Mouse (Mus musculus) hindbrain, postnatal 0 days (tissue): ENCODE results near the gene Wfdc5. TPM values are rescaled to one million over a fixed set of nuclear protein-coding genes. Genes with fewer than 3 reads are reported as not detected.
A peak's percentile ranks its signal among the peaks of the same experiment; 100 is the strongest.

Experiments used
- ATAC-seq: fragments of 200-750 bp; cut with Nextera tagmentation; 2 replicates; pipeline ENCODE4 v1.8.0; 2017; ENCODE audit warnings: mild to moderate bottlenecking, moderate TSS enrichment, moderate library complexity
- DNase-seq: peaks from one replicate; pipeline ENCODE4 v3.0.0-alpha.2; 2015; ENCODE audit warnings: low spot score
- H3K27ac ChIP-seq: fragments of 300-500 bp; sonication (generic); 2 replicates; pipeline ENCODE4 v1.5.1; 2014; ENCODE audit warnings: mild to moderate bottlenecking
- H3K27me3 ChIP-seq: fragments of 300-500 bp; sonication (generic); 2 replicates; pipeline ENCODE4 v1.6.1; 2014; ENCODE audit warnings: low read length, mixed read lengths; ENCODE audit not compliant: insufficient read depth
- H3K36me3 ChIP-seq: fragments of 300-500 bp; sonication (generic); 2 replicates; pipeline ENCODE4 v1.6.1; 2014; ENCODE audit warnings: low read length, mixed read lengths; ENCODE audit not compliant: insufficient read depth
- H3K4me1 ChIP-seq: fragments of 300-500 bp; sonication (generic); 2 replicates; pipeline ENCODE4 v1.6.1; 2014; ENCODE audit warnings: antibody characterized with exemption, low read length, mixed read lengths; ENCODE audit not compliant: insufficient read depth
- H3K4me2 ChIP-seq: fragments of 300-500 bp; sonication (generic); 2 replicates; pipeline ENCODE4 v1.6.1; 2014; ENCODE audit warnings: low read depth, mild to moderate bottlenecking, low read length, moderate library complexity, mixed read lengths
- H3K4me3 ChIP-seq: fragments of 300-500 bp; sonication (generic); 2 replicates; pipeline ENCODE4 v1.5.1; 2014; ENCODE audit warnings: low read length
- H3K9ac ChIP-seq: fragments of 300-500 bp; sonication (generic); replicated peaks from 2 replicates; pipeline ENCODE4 v1.6.1; 2014; ENCODE audit warnings: mild to moderate bottlenecking, low read length, moderate library complexity, mixed read lengths
- H3K9me3 ChIP-seq: fragments of 300-500 bp; sonication (generic); 2 replicates; pipeline ENCODE4 v1.6.1; 2016; ENCODE audit warnings: low read length, mixed read lengths
- CTCF ChIP-seq: IDR thresholded peaks from 2 replicates; pipeline ENCODE4 v1.5.1; 2016; ENCODE audit warnings: antibody characterized with exemption, control low read depth, low read depth
- WGBS: fragments of 180-500 bp; shearing (Covaris S2); extraction: QIAGEN DNeasy Blood & Tissue Kit; methylation state at CpG from one replicate; pipeline ENCODE4 v1.1.7; 2014; 5-methylcytosine and 5-hydroxymethylcytosine counted together
- polyA plus RNA-seq: library from polyadenylated mRNA; unstranded; fragments of >200 nt; fragmentation: Nextera tagmentation; extraction: Ambion mirVana; gene quantifications from 2 replicates; pipeline ENCODE4 v1.2.1, GENCODE M21; 2015
- total RNA-seq: library from RNA; depleted of rRNA; stranded (reverse); fragments of >200 nt; gene quantifications from 2 replicates; pipeline ENCODE4 v1.2.3, GENCODE M21; 2014

Gene Wfdc5
- total and polyA plus RNA-seq, 2 experiments from 2014 or later = not detected

DNA sequence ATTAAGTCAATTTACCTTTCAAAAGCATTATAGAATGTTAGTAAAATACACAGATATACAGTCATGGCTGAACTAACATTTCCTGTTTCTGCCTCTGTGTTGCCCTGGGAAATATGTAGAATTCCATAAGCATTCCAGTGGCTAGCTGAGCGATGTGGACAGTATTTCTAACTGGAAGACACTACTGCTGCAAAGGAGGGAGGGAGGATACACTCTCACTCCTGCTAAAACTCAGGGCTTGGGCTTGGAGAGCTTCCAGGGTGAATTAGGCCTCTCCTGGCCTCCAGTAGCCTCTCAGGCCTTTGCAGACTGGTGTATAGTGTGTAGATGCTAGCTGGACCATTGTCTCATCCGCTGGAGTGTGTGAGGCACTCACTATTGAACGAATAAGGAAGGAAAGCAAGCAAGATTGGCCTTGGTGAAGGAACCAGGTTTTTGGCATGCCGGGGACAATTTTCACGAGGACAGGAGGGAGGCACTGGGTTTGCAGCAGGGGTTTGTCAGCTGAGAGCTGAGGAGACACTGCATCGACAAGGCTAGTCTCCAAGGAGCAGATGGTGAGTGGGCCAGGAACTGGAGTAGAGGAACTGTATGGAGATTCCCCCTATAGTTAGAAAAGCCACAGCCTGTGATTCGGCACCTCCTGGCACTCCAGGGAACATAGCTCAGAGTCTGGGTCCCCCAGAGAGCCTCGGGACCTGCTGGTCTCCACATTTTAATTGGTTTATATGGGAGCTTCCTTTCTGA is 7.7 kb downstream of the Wfdc5 start:
- Histone ChIP-seq H3K4me3 (no peak overlapping the region), H3K36me3 (no peaks in the 10 kb centered on the region), H3K4me2 (no peak overlapping the region), H3K9me3 (no peaks in the 10 kb centered on the region), H3K4me1 (peaks cover 8% of the 10 kb centered on the region; the same call in 1 of the 2 replicates), H3K27ac (no peak overlapping the region), H3K9ac (no peak overlapping the region), H3K27me3 (peaks cover 21% of the 10 kb centered on the region)
- DNase-seq (no peak), ATAC-seq (no peak)
- TF ChIP-seq CTCF = no peak
- 61% methylated on average over 8 of the region's 8 CpGs for WGBS

DNA sequence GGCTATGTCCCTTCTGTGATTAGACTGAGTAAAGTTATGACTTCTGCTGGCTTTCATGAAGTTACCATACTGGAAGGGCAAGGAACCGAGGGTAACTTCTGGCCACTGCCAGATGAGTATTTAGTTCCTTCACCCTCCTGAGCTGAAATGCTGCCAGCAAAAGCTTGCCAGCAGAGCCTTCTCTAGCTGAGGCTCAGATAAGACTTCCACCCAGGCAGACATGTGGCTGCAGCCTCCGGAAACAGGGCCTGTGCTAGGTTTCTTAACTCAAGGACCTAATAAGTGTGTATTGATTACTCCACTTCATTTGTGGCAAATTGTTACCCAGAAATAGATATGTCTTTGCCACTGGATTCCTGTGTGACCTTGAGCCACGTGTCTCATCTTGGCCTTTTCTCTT is 9.1 kb downstream of the Wfdc5 start:
- ATAC-seq (no peak), DNase-seq (no peak)
- no peaks in the 10 kb centered on the region for H3K36me3 ChIP-seq
- H3K4me2 ChIP-seq = no peak overlapping the region
- H3K4me3 ChIP-seq = no peak overlapping the region
- H3K27me3 ChIP-seq = peaks cover 35% of the 10 kb centered on the region
- H3K4me1 ChIP-seq = peaks cover 8% of the 10 kb centered on the region; the same call in 1 of the 2 replicates
- H3K9me3 ChIP-seq = no peaks in the 10 kb centered on the region
- no peak overlapping the region for H3K9ac ChIP-seq
- H3K27ac ChIP-seq = no peak overlapping the region
- no peak for TF ChIP-seq CTCF
- 65% methylated on average over 3 of the region's 3 CpGs for WGBS

DNA sequence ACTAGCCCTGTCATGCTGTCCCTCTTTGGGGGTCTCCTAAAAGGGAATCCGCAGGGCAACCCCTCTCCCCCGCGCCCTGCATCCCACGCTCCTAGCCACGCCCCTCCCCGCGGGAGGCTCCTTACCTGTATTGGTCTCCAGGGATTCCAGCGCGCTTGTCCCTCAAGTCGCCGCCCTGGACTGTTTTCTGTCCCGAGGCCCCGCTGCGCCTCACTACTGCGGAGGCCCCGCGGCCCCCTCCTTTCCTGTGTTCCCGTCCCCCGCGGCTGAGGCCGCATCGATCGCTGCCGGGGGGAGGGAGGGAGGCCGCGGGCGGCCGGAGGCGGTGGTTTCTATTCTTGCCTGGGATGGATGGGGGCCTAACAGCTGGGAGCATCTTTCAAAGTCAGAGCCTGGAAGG is 11.6 kb downstream of the Wfdc5 start, which contains the start of gene Kcns1:
Gene Kcns1, minus strand, starts transcription at position 212 of the 400 bp plus-strand sequence.
- ATAC-seq = no peak
- Histone ChIP-seq H3K9me3 (no peaks in the 10 kb centered on the region), H3K36me3 (no peaks in the 10 kb centered on the region), H3K27me3 (peaks cover 52% of the 10 kb centered on the region), H3K27ac (no peak within 1 kb of the TSS), H3K4me1 (peaks cover 8% of the 10 kb centered on the region; the same call in 1 of the 2 replicates), H3K9ac (no peak within 1 kb of the TSS; the same call in 1 of the 2 replicates), H3K4me2 (peak within 1 kb of the TSS; percentile 58), H3K4me3 (peak within 1 kb of the TSS; percentile 30)
- no peak for TF ChIP-seq CTCF
- WGBS = under 1% methylated on average over 29 of the region's 29 CpGs
- no peak for DNase-seq

DNA sequence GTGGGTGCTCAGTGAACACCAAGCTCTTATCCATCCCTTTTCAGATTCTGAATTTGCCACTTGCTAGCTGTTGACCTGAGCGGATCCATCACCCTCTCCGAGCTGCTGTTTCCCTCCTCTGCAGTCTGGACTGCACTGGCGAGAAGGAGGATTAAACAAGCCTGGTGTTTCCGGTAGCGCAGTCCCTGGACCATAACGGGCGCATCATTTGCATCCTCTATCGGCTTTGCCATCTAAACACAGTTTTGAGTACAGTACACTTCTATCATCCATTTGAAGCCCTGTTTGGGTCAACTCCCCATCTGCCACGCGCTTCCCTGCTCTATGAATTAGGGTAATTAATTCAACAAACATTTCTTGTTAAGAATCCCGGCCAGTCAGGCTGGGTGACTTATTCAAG is 12.2 kb downstream of the Wfdc5 start:
- H3K4me2 ChIP-seq = peak overlapping the region; percentile 58
- peaks cover 53% of the 10 kb centered on the region for H3K27me3 ChIP-seq
- no peak overlapping the region for H3K9ac ChIP-seq
- peaks cover 8% of the 10 kb centered on the region; the same call in 1 of the 2 replicates for H3K4me1 ChIP-seq
- H3K9me3 ChIP-seq = no peaks in the 10 kb centered on the region
- no peak for DNase-seq
- H3K36me3 ChIP-seq = no peaks in the 10 kb centered on the region
- H3K27ac ChIP-seq = no peak overlapping the region
- peak overlapping the region; percentile 30; the same call in 1 of the 2 replicates for H3K4me3 ChIP-seq
- 6% methylated on average over 11 of the region's 11 CpGs for WGBS
- no peak for ATAC-seq
- no peak for TF ChIP-seq CTCF

DNA sequence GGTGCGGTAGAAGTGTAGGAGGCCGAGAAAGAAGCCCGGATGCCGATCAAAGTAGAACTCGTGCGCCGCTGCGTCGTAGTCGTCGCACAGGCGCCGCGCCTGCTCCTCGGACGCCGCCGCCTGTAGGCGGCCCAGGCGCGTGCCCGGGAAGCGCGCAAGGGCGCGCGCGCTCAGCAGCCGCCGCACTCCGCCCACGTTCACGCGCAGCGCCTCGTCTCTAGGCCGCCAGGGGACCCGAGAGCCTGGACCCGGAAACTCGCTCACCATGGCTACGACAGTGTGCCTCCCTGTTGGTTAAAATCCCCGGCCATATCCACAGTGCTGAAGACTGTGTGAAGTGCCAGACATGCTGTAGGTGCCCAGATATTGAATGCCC is 14.0 kb downstream of the Wfdc5 start:
- Histone ChIP-seq H3K9ac (no peak overlapping the region; the same call in 1 of the 2 replicates), H3K4me2 (peak overlapping the region; percentile 52), H3K27ac (no peak overlapping the region), H3K4me3 (peak overlapping the region; percentile 39), H3K9me3 (no peaks in the 10 kb centered on the region), H3K4me1 (peaks cover 8% of the 10 kb centered on the region; the same call in 1 of the 2 replicates), H3K36me3 (no peaks in the 10 kb centered on the region), H3K27me3 (peaks cover 53% of the 10 kb centered on the region)
- ATAC-seq (peak; percentile 74; the same call in 1 of the 2 replicates), DNase-seq (peak; percentile 78)
- peak; percentile 35 for TF ChIP-seq CTCF
- WGBS = 12% methylated on average over 42 of the region's 42 CpGs

DNA sequence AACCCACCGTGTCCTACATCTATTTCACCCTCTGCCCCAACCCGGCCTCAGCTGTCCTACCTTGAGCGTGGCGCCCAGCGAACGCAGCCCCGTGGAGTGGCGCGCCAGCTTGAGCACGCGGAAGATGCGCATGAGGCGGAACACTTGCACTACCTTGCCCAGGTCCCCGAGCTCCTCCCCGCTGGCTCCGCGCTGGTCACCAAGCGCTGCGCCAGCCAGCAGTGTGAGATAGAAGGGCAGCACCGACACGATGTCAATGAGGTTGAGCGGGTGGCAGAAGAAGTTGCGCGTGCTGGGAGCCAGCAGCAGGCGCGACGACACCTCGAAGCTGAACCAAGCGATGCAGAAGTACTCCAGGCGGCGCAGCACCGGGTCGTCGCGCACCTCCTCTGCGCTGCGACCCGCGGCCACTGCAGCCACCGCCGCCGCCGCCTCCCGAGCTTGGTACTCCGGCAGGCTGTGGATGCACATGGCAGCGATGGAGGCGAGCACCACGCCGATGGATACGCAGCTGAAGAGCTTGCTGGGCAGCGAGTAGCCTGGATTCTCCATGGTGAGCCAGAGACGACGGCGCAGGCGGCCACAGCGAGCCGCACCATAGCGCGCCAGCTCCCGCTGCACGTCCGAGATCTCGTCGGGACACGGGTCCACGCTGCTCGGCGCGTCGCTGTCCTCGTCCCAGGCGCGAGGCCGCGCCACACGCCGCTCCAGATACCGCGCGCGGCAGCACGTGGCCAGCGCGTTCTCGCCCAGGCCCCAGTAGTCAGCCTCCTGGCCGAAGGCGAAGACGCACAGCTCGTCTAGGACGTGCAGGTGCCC is 14.6 kb downstream of the Wfdc5 start:
- 10% methylated on average over 90 of the region's 90 CpGs for WGBS
- Histone ChIP-seq H3K27me3 (peaks cover 53% of the 10 kb centered on the region), H3K36me3 (no peaks in the 10 kb centered on the region), H3K9me3 (no peaks in the 10 kb centered on the region), H3K9ac (peak overlapping the region; percentile 48; the same call in 1 of the 2 replicates), H3K4me1 (peaks cover 8% of the 10 kb centered on the region; the same call in 1 of the 2 replicates), H3K4me2 (peak overlapping the region; percentile 52), H3K4me3 (peak overlapping the region; percentile 39), H3K27ac (no peak overlapping the region)
- no peak for TF ChIP-seq CTCF
- DNase-seq (peak; percentile 65), ATAC-seq (peak; percentile 87)
